Mouse (Mus musculus) megakaryocyte, embryonic 14.5 days (primary cell): Measurements from ENCODE around the gene Gramd4.

Experiments used
- FLI1 ChIP-seq: IDR thresholded peaks from 2 replicates; pipeline ENCODE4 v1.6.1; 2012; ENCODE audit warnings: low read length, inconsistent platforms, mixed read lengths
- GATA1 ChIP-seq: IDR thresholded peaks from 3 replicates; pipeline ENCODE4 v1.6.1; 2012; ENCODE audit warnings: mixed read lengths, low read length, inconsistent platforms, borderline replicate concordance

DNA sequence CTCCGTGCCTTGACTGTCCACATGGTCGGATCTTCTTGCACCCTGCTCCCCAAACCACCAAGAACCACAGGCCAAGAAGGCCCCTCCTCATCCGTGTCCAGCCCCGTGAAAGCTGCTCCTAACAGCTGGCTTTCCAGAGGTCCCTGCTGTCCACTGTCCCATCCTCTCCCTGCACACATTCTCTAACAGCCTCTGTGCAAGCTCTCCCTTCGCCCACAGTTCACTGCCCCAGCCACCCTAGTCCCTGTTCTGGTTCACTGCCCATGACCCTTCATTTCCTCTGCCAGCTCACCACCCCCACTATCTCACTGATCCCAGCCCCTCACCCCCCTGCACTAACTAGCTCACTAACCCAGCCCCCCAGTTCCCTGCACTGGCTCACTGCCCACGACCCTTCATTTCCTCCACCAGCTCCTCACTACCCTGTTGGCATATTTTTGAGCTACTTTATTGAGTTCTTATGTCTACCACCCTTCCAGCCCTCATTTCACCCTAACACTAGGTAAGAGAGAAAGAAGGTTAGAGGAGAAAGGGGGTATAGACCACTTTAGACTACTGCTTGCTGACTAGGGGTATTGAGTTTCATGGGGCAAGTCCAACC lies 5.5 kb upstream of the Gramd4 start:
- TF ChIP-seq FLI1 = no peak
- TF ChIP-seq GATA1 = no peak
